Mouse (Mus musculus) CH12F3 (cell line): Measurements from ENCODE around the gene Plrg1.

Source experiments
- in situ Hi-C: fragments of 300-500 bp; cut with MboI; formaldehyde crosslinking; loops from 2 replicates; pipeline ENCODE4 v1.14.3; 2020; ENCODE audit warnings: low sequenced_read_pairs

Gene Plrg1

DNA sequence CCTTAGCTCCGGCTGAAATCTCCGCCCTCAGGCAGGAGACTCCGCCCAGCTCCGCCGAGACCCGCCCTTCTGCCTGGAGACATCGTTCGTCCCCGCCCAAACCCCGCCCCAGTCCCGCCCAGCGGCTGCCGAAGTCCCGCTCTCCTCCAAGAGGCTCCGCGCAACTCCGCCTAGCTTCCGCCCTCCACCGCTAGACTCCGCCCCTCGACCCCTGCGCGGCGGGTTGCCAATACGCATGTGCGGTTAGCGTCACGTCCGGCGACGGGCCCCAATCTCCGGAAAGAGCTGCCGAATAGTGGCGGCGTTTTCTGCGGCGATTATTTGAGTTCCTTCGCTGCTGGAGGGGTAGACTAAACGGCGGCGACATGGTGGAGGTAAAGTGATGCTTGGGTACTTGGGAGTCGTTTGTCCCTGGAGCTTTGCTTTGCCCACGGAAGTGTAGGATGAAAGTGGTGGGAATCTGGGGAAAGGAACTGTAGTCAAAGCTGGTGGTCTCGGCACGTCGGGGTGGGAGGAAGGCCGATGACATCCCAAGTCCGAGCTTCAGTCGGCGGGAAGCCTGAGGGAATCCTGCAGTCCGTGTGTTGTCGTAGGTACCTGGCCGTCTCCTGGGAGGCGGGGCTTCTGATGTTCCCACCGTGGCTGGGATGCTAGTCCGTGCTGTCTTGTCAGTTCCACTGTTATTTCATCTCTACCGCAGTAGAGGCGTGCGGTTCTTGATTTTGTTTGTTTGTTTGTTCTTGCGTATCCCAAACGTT, at the start of gene Plrg1:
Gene Plrg1 (plus strand): TSS at position 242 of the 758 bp plus-strand sequence.
- in situ Hi-C loops, result no loop called here

DNA sequence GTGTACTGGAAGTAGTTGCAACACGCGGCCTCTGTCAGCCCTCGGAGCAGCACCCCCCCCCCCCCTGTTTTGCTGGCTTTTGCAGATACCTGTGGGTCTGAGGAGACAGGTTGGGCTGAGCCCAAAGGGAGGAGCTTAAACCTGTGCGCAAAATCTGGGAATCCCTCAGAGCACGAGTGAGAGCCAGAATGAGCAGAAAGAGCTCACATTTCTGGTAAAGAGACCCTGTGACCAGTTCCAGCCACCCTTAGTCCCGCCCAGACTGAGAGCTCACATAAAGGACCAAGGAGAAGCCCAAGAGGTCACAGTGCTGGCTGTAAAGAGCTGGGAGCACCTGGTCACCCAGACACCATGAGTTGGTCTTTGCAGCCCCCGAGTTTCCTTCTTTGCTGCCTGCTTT, 47.8 kb upstream of the Plrg1 start, which contains the start of gene Fgg:
Gene Fgg (plus strand): TSS at position 168 of the 400 bp plus-strand sequence.
- in situ Hi-C loops, result no loop called here

DNA sequence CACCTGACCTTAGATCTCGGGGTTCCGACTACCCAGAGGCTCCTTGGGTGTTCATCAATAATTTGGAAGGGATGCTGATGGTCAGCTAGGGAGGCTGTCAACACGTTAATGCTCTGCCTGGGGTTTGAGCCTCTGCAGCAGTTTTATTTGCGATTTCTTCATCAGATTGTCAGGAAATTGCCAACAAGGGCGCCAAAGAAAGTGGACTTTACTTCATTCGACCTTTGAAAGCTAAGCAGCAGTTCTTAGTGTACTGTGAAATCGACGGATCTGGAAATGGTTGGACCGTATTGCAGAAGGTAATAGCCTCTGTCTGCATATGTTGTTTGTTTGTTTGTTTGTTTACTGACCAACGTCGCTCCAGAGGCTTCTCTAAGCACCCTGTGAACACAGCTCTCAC, 45.0 kb upstream of the Plrg1 start:
- in situ Hi-C loops, result no loop called here

DNA sequence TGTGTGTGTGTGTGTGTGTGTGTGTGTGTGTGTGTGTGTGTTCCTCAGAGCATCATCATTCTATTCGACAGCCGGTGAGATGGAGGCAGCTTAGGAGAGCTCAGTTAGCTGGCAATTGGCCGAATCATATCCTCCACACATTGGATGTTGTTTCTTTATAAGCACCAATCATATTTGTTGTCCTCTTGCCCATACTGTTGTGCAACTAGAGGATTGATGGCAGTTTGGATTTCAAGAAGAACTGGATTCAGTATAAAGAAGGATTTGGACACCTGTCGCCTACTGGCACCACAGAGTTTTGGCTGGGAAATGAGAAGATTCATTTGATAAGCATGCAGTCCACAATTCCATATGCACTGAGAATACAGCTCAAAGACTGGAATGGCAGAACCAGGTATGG, 44.2 kb upstream of the Plrg1 start:
- in situ Hi-C loops, result no loop called here

GRCm38 (mm10) chr3:83011565-83011964, 43.8 kb upstream of the Plrg1 start:
- in situ Hi-C loops, result no loop called here

- in situ Hi-C loops, result no loop called here
Measured at GRCm38 (mm10) chr3:83012636-83013035, 42.7 kb upstream of the Plrg1 start.

DNA sequence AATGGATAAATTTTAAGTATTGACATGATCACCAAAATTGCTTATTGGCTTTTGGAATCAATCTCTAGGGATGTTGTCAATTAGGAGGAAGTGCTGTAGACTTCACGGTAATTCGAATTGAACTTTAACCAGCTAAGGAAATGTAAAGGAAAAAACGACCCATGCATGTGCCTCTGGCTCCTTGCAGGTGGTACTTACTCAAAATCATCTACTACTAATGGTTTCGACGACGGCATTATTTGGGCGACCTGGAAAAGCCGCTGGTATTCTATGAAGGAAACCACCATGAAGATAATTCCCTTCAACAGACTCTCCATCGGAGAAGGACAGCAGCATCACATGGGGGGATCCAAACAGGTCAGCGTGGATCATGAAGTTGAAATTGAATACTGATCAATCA, 41.4 kb upstream of the Plrg1 start:
- in situ Hi-C loops, result no loop called here

GRCm38 (mm10) chr3:83016236-83016635, 39.1 kb upstream of the Plrg1 start:
- in situ Hi-C loops, result no loop called here

DNA sequence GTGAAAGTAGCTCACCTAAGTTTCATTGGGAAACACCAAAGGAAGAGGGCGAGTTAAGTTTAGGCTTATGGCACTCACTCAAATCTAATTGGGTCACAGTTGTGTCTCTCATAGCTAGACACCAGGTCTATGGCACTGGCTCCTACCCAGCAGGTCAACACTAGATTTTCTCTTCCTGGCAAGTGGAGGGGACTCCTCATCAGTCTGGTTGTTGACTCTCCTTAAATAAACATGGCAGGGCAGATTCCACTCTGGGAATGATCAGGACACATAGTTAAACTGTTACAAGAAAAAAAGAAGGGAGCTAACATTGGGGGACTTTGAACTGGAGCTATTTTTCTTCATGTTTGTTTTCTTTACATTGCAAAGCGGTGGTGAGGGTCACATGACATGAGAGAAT, 34.9 kb upstream of the Plrg1 start:
- in situ Hi-C loops, result no loop called here

DNA sequence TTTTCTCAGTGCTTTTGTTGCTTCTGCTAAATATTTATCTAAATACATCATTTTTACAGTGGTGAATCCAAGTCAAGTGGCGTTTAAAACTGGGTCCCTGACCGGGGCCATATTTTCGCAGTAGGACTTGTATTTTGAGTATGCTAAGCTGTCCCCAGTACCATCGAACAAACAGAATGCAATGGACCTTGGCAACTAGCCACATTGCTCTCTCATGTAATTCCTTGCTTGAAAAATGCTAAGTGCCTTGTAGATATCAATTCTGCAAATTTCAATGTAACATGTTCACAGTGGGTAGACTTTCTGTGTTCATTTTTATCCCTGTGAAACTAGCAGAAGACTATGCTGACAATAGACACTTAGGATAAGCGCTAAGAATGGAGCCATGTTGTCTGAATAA, 34.1 kb upstream of the Plrg1 start:
- in situ Hi-C loops, result no loop called here

DNA sequence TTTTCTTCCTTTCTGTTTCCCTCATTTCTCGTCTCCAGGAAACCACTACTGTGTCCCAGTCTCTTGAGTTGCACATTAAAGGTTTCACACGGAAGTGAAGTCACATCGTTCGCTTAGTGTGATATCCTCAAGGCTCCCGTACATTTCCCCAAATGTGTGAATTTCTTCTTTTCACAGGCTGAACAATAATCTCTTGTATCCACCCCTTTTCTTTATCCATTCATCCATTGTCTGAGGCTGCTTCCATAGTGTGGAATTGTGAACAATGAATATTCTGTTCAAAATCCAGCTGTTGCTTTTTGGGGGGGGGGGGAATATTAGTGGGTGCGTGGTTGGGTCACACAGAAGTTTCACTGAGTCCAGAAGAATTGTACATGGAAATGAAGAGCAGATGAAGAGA, 30.3 kb upstream of the Plrg1 start:
- in situ Hi-C loops, result no loop called here

- in situ Hi-C loops, result no loop called here
Measured at GRCm38 (mm10) chr3:83025475-83026301, 29.6 kb upstream of the Plrg1 start, which contains the start of gene Fga. Gene Fga (plus strand): TSS chr3:83026076.

GRCm38 (mm10) chr3:83027546-83028251, 27.6 kb upstream of the Plrg1 start:
- in situ Hi-C loops, result no loop called here

- in situ Hi-C loops, result no loop called here
Measured at GRCm38 (mm10) chr3:83030331-83030730, 25.0 kb upstream of the Plrg1 start.

DNA sequence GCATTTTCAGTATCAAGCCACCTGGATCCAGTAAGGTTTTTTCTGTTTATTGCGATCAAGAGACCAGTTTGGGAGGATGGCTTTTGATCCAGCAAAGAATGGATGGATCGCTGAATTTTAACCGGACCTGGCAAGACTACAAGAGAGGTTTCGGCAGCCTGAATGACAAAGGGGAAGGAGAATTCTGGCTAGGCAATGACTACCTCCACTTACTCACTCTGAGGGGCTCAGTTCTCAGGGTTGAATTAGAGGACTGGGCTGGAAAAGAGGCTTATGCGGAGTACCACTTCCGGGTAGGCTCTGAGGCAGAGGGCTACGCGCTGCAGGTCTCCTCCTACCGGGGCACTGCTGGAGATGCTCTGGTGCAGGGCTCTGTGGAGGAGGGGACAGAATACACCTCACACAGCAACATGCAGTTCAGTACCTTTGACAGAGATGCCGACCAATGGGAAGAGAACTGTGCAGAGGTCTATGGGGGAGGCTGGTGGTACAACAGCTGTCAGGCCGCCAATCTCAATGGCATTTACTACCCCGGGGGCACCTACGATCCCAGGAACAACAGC, 22.5 kb upstream of the Plrg1 start:
- in situ Hi-C loops, result no loop called here

DNA sequence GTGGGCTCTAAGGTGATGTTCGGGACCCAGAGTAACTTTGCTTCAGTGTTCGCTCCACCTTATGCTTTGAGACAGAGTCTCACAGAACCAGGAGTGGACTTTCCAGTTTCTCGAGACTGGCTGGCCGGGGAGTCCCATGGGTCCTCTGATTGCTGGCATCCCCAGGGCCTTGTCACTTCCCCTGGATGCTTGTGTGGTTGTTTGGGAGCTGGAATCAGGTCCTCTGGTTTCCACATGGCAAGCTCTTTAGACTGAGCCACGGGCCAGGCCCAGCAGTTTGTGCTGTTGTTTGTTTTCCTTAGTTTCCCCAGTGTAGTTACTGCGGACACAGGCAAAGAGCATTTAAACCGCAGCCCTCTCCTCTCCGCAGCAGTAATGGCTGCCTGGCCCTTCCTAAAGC, 21.5 kb upstream of the Plrg1 start:
- in situ Hi-C loops, result no loop called here

- in situ Hi-C loops, result no loop called here
Measured at GRCm38 (mm10) chr3:83038865-83039264, 16.5 kb upstream of the Plrg1 start.

DNA sequence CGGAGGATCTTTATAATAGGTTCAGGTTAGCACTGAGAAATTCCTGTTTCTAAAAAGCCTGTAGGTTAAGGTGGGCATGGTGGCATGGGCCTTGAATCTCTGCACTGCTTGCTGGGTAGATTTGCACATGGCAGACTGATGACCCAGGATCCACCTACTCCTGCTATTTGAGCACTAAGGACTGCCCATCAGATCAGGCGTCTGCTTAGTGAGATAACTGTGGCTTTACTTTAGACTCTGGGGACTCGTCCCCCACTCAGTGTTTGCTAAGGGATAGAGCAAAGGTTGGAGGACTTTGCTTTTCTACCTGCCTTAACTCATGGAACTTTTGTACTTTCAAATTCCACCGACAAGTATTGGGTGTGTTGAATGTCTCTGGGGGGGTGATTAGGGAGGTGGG, 15.7 kb upstream of the Plrg1 start:
- in situ Hi-C loops, result no loop called here

DNA sequence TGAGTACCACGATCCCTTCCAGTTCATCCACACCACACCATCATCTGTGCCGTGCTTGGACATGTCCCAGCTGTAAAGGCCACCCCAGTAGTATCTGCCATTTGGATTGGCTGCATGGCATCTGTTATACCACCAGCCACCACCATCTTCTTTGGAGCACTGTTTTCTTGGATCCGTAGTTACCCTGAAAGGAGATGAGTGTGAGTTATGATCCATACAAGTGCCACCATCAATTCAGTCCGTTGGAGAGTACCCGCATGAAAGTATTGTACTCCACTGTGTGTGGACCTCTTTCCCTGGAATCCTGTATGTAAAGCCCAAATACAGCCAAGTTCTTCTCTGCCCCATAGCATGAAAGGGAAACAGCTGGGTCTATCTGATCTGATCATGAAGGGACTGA, 12.9 kb upstream of the Plrg1 start:
- in situ Hi-C loops, result no loop called here

- in situ Hi-C loops, result no loop called here
Measured at GRCm38 (mm10) chr3:83046649-83047048, 8.7 kb upstream of the Plrg1 start.

GRCm38 (mm10) chr3:83049680-83050079, 5.6 kb upstream of the Plrg1 start, which contains the start of gene Fgb:
Gene Fgb (minus strand): TSS chr3:83049863.
- in situ Hi-C loops, result loop anchor here (5.0 kb wide), 1 partner anchor 47 kb away; no protein-coding TSS in a partner anchor
